Mouse (Mus musculus) cerebellum, postnatal 36 days (tissue): ENCODE measurements around the gene Rorc.

Experiments used
- DNase-seq, 2 experiments: peaks; one replicate each; pipeline ENCODE4 v3.0.0; 2021 to 2022; ENCODE audit warnings: mixed read lengths in 2 of 2

The Rorc gene

GRCm38 (mm10) chr3:94377028-94377923 lies 4.7 kb downstream of the Rorc start:
- DNase-seq: no peak

DNA sequence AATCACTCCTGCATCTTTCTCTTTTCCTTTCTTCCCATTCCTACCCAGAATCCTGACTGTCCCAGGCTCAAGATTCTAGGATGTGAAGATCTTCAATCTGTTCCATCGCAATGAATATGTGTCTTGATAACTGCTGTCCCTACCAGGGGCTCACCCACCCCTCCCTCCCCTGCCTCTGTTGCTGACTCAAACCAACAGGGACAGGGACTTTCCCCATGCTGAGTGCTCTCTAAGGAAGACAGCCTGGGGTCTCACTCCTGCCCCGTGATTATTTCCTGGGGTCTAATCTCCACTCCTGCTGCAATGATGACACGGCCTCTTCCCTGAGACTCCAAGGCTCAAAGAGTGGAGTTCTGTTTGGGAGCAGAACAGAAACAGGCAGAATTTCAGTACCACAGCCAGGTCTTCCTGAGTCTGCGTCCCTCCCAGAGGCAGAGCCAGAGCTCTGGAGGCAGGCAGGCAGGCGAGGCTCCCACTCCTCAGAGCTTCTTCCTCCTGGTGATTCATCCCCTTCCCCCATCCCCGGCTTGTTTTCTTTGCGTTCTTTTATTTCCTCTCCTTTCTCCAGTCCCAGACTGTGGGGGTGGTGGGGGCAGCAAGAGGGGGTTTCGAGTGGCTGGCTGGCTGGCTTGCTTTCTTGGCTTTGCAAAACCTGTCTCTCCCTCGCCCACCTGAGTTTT lies 7.4 kb downstream of the Rorc start:
- no peak for DNase-seq

GRCm38 (mm10) chr3:94382308-94382707 lies 9.7 kb downstream of the Rorc start:
- no peak for DNase-seq

GRCm38 (mm10) chr3:94383476-94383875 lies 10.9 kb downstream of the Rorc start:
- DNase-seq: no peak

GRCm38 (mm10) chr3:94386671-94387070 lies 14.1 kb downstream of the Rorc start:
- DNase-seq: no peak

DNA sequence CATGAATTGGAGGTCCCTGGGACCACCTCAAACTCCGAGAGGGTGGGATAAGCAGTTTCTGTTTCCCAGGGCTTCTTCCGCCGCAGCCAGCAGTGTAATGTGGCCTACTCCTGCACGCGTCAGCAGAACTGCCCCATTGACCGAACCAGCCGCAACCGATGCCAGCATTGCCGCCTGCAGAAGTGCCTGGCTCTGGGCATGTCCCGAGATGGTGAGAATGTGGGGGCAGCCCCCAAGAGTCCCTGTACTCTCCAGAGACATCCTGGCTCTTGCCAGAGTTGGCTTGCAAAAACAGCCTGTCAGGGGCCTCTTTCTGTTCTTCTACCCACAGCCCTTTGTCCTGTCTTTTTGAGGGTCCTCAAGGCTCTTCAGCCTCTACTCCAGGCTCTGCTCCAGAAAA lies 14.8 kb downstream of the Rorc start:
- DNase-seq: no peak

DNA sequence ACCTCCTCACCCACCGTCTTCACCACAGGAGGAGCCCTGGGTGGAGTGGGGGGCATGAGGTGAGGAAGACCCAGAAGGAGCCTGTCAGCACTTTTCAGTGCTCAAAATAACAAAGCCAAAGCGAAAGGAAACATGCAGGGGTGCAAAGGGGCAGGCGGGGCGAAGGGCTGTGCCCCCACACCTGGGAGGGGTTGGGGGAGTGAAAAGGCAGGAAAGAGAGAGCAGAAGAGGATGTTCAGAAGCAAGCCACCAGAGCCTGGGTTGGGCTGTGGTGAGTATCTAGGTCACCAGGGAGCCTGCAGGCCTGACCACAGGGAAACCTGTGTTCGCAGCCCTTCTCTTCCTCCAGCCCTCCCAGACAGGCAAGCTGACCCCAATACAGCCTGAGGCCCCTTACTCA lies 15.5 kb downstream of the Rorc start:
- DNase-seq: no peak

DNA sequence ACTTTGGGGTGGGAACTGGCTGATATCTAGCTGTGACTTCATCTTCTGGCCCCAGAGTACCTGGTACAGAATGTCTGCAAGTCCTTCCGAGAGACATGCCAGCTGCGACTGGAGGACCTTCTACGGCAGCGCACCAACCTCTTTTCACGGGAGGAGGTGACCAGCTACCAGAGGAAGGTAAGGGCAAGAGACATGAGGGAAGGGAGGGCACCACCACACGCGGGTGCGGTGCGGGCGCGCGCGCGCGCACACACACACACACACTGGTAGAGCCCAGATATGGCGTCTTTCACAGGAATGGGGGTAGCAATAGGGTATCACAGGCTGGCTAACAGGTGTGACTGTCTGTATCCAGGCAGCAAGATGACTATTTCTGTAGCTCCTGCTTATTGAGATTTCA lies 16.8 kb downstream of the Rorc start:
- DNase-seq: no peak

GRCm38 (mm10) chr3:94391001-94391400 lies 18.4 kb downstream of the Rorc start:
- DNase-seq: no peak

- DNase-seq: no peak
These were observed 19.5 kb downstream of the Rorc start for GRCm38 (mm10) chr3:94392128-94392527.

- DNase-seq: no peak
These were observed 20.5 kb downstream of the Rorc start for GRCm38 (mm10) chr3:94393049-94393448.

DNA sequence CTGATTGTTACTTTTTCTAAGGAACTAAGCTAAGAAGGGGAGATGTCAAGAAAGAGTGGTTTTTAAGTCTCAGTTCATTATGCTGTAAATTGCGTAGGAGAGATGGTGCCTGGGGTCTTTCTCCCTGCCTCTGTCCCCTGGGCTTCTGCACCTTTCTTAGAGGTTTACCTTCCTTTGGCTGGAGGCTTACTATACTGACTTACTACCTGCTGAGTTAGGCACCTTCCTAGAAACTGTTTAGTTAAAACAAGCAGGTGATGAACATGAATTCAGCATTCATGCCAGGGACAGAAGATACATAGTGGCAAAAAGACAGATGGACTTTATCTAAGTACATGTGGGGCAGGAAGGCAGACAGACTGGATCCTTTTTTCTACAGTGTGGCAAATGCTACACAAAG lies 23.7 kb downstream of the Rorc start:
- DNase-seq: no peak

DNA sequence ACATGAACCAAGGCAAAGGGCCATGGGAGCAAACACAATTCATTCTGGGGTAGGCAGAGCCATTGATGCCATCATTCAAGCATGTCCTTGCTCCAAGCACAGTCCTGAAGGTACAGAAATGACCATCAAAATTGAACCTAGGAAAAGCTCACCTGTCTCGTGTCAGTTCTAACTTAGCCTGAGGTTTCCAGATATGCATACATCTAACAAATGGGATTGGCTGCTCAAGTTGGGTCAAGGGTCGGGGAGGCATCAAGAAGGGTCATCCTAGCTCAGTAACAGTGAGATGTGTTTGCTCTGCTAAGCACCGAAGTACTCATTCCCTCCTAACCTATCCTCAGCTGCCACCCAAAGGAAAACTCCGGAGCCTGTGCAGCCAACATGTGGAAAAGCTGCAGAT lies 24.3 kb downstream of the Rorc start:
- DNase-seq: no peak

- no peak for DNase-seq
These were observed 25.6 kb downstream of the Rorc start, which contains the start of gene Lingo4 for GRCm38 (mm10) chr3:94398217-94398616. Gene Lingo4, plus strand, starts transcription at chr3:94398517.

- peak; percentile 16 to 28 for DNase-seq
These were observed 26.4 kb downstream of the Rorc start for GRCm38 (mm10) chr3:94398943-94399481.

GRCm38 (mm10) chr3:94399663-94400310 lies 27.2 kb downstream of the Rorc start:
- DNase-seq: no peak

GRCm38 (mm10) chr3:94402451-94402850 lies 29.9 kb downstream of the Rorc start:
- DNase-seq: no peak

GRCm38 (mm10) chr3:94404366-94405054 lies 31.9 kb downstream of the Rorc start:
- DNase-seq: no peak

- no peak for DNase-seq
These were observed 33.0 kb downstream of the Rorc start for GRCm38 (mm10) chr3:94405561-94405960.

DNA sequence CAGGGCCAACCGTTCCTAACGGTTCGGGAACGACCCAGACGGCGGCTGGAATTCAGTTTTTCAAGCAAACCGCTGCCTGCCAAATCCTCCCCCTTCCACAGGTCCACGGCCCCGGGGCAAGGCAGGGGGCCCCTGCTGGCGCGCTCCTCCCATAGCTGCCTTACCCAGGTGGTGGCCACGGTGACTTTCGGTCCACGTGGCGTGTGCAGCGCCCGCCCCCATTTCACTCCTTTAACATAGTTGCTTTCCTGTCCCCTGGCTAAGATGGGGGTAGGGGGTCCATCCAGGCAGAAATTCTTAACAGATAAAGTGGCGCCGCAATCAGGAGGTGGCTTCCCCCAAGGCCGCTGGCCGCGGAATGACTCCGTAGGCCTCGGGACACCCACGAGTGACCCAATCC lies 39.9 kb downstream of the Rorc start:
- DNase-seq: peak in 1 of 2 experiments; percentile 61

DNA sequence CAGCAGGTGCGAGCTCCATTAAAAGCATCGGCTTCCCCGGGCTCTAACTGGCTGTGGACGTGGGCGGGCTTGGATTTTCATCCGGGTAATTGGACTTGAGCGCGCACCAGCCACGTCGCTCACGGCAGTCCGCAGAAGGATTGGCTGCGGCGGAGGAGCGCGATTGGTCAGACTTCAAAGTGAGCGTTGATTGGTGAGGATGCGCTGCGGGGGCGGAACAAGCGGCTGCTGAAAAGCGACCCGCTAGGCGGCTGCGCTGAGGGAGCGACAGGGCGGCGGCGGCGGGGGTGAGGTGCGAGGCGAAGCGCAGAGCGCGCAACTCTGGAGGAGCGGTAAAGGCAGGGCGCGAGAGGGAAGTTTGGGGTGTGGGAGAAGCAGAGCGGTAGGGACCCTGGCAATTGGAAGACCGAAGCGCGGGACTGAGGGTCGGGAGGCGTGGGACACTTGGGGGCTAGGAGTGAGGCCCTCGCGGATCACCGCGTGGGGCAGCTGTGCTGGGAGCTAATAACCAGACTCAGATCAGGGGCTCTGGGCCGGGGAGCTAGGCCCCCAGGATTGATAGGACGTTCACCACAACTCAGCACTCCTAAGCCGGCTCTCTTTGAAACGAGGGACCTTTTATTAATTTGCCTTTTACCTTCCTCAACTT lies 40.6 kb downstream of the Rorc start, which contains the start of gene Tdrkh:
Tdrkh (plus strand) TSS at position 243 of the 649 bp plus-strand sequence.
- DNase-seq: peak; percentile 97 to 98

GRCm38 (mm10) chr3:94430980-94431379 lies 58.4 kb downstream of the Rorc start:
- DNase-seq: no peak
